Comparison of ENCODE assay signal across 7 mouse cellular contexts in genomic region chr10:82048460-82048804, GRCm38 (mm10). TPM values are rescaled to one million over a fixed set of nuclear protein-coding genes. Genes with fewer than 3 reads are reported as not detected.
DNase-seq lines count a peak whose midpoint lies in the region; ATAC-seq and TF ChIP-seq lines count a peak whose summit lies in the region.
"Not testable (repeated sequence)": the region's sequence is repeated elsewhere in the genome, so short reads cannot be mapped to it uniquely, and the experiment has no call there.

No protein-coding gene starts in this region.

- H3K36me3 ChIP-seq in forebrain, embryonic 12.5 days (replicated peaks) = peaks cover 15% of the 10 kb centered on the region
- peaks cover 18% of the 10 kb centered on the region; the same call in 1 of the 2 replicates for H3K36me3 ChIP-seq in heart, embryonic 15.5 days
- H3K36me3 ChIP-seq in intestine, embryonic 15.5 days = peaks cover 12% of the 10 kb centered on the region
- H3K36me3 ChIP-seq in limb, embryonic 14.5 days (ENCODE audit: control insufficient read depth, insufficient read depth, low read length); lung, postnatal 0 days (ENCODE audit: insufficient read depth, low read length); neural tube, embryonic 11.5 days (ENCODE audit: control insufficient read depth, insufficient read depth, low read length): not testable (repeated sequence)

- H3K27ac ChIP-seq in brown adipose tissue, adult 24 weeks (replicated peaks; ENCODE audit: low read depth, low read length) = not testable (repeated sequence)
- H3K27ac ChIP-seq in forebrain, embryonic 12.5 days = peak overlapping the region; percentile 96
- H3K27ac ChIP-seq in heart, embryonic 15.5 days = peak overlapping the region; percentile 96
- peak overlapping the region; percentile 97; the same call in 1 of the 2 replicates for H3K27ac ChIP-seq in intestine, embryonic 15.5 days
- H3K27ac ChIP-seq in limb, embryonic 14.5 days (replicated peaks; ENCODE audit: low read depth, low read length) = peak overlapping the region; percentile 94
- H3K27ac ChIP-seq in lung, postnatal 0 days (ENCODE audit: low read length) = peak overlapping the region; percentile 84; the same call in 1 of the 2 replicates
- peak overlapping the region; percentile 95; the same call in 1 of the 2 replicates for H3K27ac ChIP-seq in neural tube, embryonic 11.5 days (ENCODE audit: low read depth, low read length)

- H3K9ac ChIP-seq in forebrain, embryonic 12.5 days = peak overlapping the region; percentile 76
- H3K9ac ChIP-seq in heart, embryonic 15.5 days = peak overlapping the region; percentile 72
- H3K9ac ChIP-seq in intestine, embryonic 15.5 days = peak overlapping the region; percentile 87; the same call in 1 of the 2 replicates
- peak overlapping the region; percentile 83 for H3K9ac ChIP-seq in limb, embryonic 14.5 days (ENCODE audit: low read depth, low read length, severe bottlenecking)
- H3K9ac ChIP-seq in lung, postnatal 0 days (replicated peaks; ENCODE audit: low read depth) = peak overlapping the region; percentile 57
- H3K9ac ChIP-seq in neural tube, embryonic 11.5 days (ENCODE audit: low read length) = peak overlapping the region; percentile 96

- peaks cover 56% of the 10 kb centered on the region for H3K9me3 ChIP-seq in forebrain, embryonic 12.5 days
- peaks cover 21% of the 10 kb centered on the region; the same call in 1 of the 2 replicates for H3K9me3 ChIP-seq in heart, embryonic 15.5 days (replicated peaks)
- H3K9me3 ChIP-seq in intestine, embryonic 15.5 days = not testable (repeated sequence)
- H3K9me3 ChIP-seq in limb, embryonic 14.5 days (ENCODE audit: control insufficient read depth, low read length) = peaks cover 57% of the 10 kb centered on the region
- H3K9me3 ChIP-seq in lung, postnatal 0 days (ENCODE audit: low read length) = peaks cover 22% of the 10 kb centered on the region
- peaks cover 31% of the 10 kb centered on the region for H3K9me3 ChIP-seq in neural tube, embryonic 11.5 days (ENCODE audit: control insufficient read depth, low read length)

- H3K4me2 ChIP-seq in forebrain, embryonic 12.5 days = peak overlapping the region; percentile 52
- H3K4me2 ChIP-seq in heart, embryonic 15.5 days = peak overlapping the region; percentile 64
- H3K4me2 ChIP-seq in intestine, embryonic 15.5 days (replicated peaks) = peak overlapping the region; percentile 56
- H3K4me2 ChIP-seq in limb, embryonic 14.5 days (replicated peaks; ENCODE audit: low read depth, low read length, severe bottlenecking) = peak overlapping the region; percentile 52
- H3K4me2 ChIP-seq in lung, postnatal 0 days (replicated peaks; ENCODE audit: low read depth, low read length) = peak overlapping the region; percentile 57
- H3K4me2 ChIP-seq in neural tube, embryonic 11.5 days (ENCODE audit: low read depth) = peak overlapping the region; percentile 47

- peak overlapping the region; percentile 92 for H3K4me3 ChIP-seq in brown adipose tissue, adult 24 weeks (ENCODE audit: insufficient read depth, low read depth, low read length)
- peak overlapping the region; percentile 66 for H3K4me3 ChIP-seq in forebrain, embryonic 12.5 days (replicated peaks)
- peak overlapping the region; percentile 73 for H3K4me3 ChIP-seq in heart, embryonic 15.5 days
- H3K4me3 ChIP-seq in intestine, embryonic 15.5 days (replicated peaks) = peak overlapping the region; percentile 70
- H3K4me3 ChIP-seq in limb, embryonic 14.5 days (replicated peaks; ENCODE audit: low read length) = peak overlapping the region; percentile 57
- H3K4me3 ChIP-seq in lung, postnatal 0 days (ENCODE audit: low read depth, low read length) = peak overlapping the region; percentile 59
- peak overlapping the region; percentile 65 for H3K4me3 ChIP-seq in neural tube, embryonic 11.5 days (ENCODE audit: low read depth, low read length)

- not testable (repeated sequence) for H3K4me1 ChIP-seq in brown adipose tissue, adult 24 weeks (ENCODE audit: control insufficient read depth, insufficient read depth, insufficient read length, low read length); forebrain, embryonic 12.5 days; heart, embryonic 15.5 days (replicated peaks); intestine, embryonic 15.5 days (replicated peaks); limb, embryonic 14.5 days (ENCODE audit: control insufficient read depth, insufficient read depth, low read length); lung, postnatal 0 days (ENCODE audit: insufficient read depth, low read depth, low read length); neural tube, embryonic 11.5 days (ENCODE audit: control insufficient read depth, insufficient read depth, low read length)

- TF ChIP-seq POLR2A in limb, embryonic 14.5 days (IDR thresholded peaks at IDR 0.05; ENCODE audit: borderline replicate concordance, extremely low read depth, insufficient read depth, insufficient read length) = not testable (repeated sequence)

- TF ChIP-seq CTCF in lung, postnatal 0 days (IDR thresholded peaks at IDR 0.05) = not testable (repeated sequence)

- H3K27me3 ChIP-seq in forebrain, embryonic 12.5 days; heart, embryonic 15.5 days; intestine, embryonic 15.5 days (replicated peaks); limb, embryonic 14.5 days (ENCODE audit: control insufficient read depth, insufficient read depth, low read length); lung, postnatal 0 days (replicated peaks; ENCODE audit: insufficient read depth, low read length); neural tube, embryonic 11.5 days (ENCODE audit: control insufficient read depth, insufficient read depth, low read length): not testable (repeated sequence)

- TF ChIP-seq EP300 in lung, postnatal 0 days (IDR thresholded peaks at IDR 0.05) = not testable (repeated sequence)

- ATAC-seq in forebrain, embryonic 12.5 days (ENCODE audit: low FRiP score); heart, embryonic 15.5 days (replicated peaks; ENCODE audit: insufficient number of reproducible peaks, insufficient read depth, low FRiP score, low read depth); limb, embryonic 14.5 days (ENCODE audit: low FRiP score, low read depth); lung, postnatal 0 days; neural tube, embryonic 11.5 days (ENCODE audit: insufficient read depth, low FRiP score, low TSS enrichment): not testable (repeated sequence)
- peak; percentile 48 for ATAC-seq in intestine, embryonic 15.5 days

- not testable (repeated sequence) for DNase-seq in limb, embryonic 14.5 days (ENCODE audit: low spot score); lung, postnatal 0 days (ENCODE audit: low spot score); neural tube, embryonic 11.5 days (ENCODE audit: low spot score)

- WGBS in forebrain, embryonic 12.5 days = 32% methylated on average over 10 of the region's 10 CpGs
- 23% methylated on average over 10 of the region's 10 CpGs for WGBS in heart, embryonic 15.5 days
- WGBS in intestine, embryonic 15.5 days = 30% methylated on average over 10 of the region's 10 CpGs
- 29% methylated on average over 10 of the region's 10 CpGs for WGBS in limb, embryonic 14.5 days
- 28% methylated on average over 10 of the region's 10 CpGs for WGBS in lung, postnatal 0 days
- WGBS in neural tube, embryonic 11.5 days = 28% methylated on average over 10 of the region's 10 CpGs

RNA-seq across cellular contexts. Expression of gene Zfp873, which starts 0.5 kb away (rescaled TPM):
- polyA plus RNA-seq in brown adipose tissue, adult 24 weeks (2012; ENCODE audit: insufficient read depth, insufficient read length, missing spikeins) = 1.3 and 1.4 TPM in 2 replicates
- 14.9 and 15.6 TPM in 2 replicates for polyA plus RNA-seq in forebrain, embryonic 12.5 days (2016; fragmentation: Nextera tagmentation; extraction: Ambion mirVana)
- polyA plus RNA-seq in heart, embryonic 15.5 days (2015; fragmentation: Nextera tagmentation; extraction: Ambion mirVana) = 9.5 and 10.8 TPM in 2 replicates
- polyA plus RNA-seq in intestine, embryonic 15.5 days (2015; fragmentation: Nextera tagmentation; extraction: Ambion mirVana) = 10.7 and 11.3 TPM in 2 replicates
- polyA plus RNA-seq in limb, embryonic 14.5 days (2012; rRNA removed) = 5.8 and 8.6 TPM in 2 replicates
- polyA plus RNA-seq in limb, embryonic 14.5 days (2014; fragmentation: Nextera tagmentation; extraction: Ambion mirVana) = 10.5 and 13.3 TPM in 2 replicates
- 5.1 and 5.5 TPM in 2 replicates for polyA plus RNA-seq in lung, postnatal 0 days (2015; fragmentation: Nextera tagmentation; extraction: Ambion mirVana)
- polyA plus RNA-seq in neural tube, embryonic 11.5 days (2014; fragmentation: Nextera tagmentation; extraction: Ambion mirVana) = 9.8 and 15.0 TPM in 2 replicates

RNA-seq across cellular contexts. Expression of gene BC024063, which starts 34.7 kb away (rescaled TPM):
- polyA plus RNA-seq in brown adipose tissue, adult 24 weeks (2012; ENCODE audit: insufficient read depth, insufficient read length, missing spikeins) = 0.88 TPM in 1 of 2 replicates, not detected in the other
- 5.5 and 5.9 TPM in 2 replicates for polyA plus RNA-seq in forebrain, embryonic 12.5 days (2016; fragmentation: Nextera tagmentation; extraction: Ambion mirVana)
- 2.4 and 2.7 TPM in 2 replicates for polyA plus RNA-seq in heart, embryonic 15.5 days (2015; fragmentation: Nextera tagmentation; extraction: Ambion mirVana)
- polyA plus RNA-seq in intestine, embryonic 15.5 days (2015; fragmentation: Nextera tagmentation; extraction: Ambion mirVana) = 3.1 and 3.8 TPM in 2 replicates
- polyA plus RNA-seq in limb, embryonic 14.5 days (2012; rRNA removed) = 1.4 and 2.6 TPM in 2 replicates
- 5.9 TPM in 2 replicates for polyA plus RNA-seq in limb, embryonic 14.5 days (2014; fragmentation: Nextera tagmentation; extraction: Ambion mirVana)
- 1.6 and 2.0 TPM in 2 replicates for polyA plus RNA-seq in lung, postnatal 0 days (2015; fragmentation: Nextera tagmentation; extraction: Ambion mirVana)
- 6.0 and 7.4 TPM in 2 replicates for polyA plus RNA-seq in neural tube, embryonic 11.5 days (2014; fragmentation: Nextera tagmentation; extraction: Ambion mirVana)
